In genomic region chr5:3543629-3544479, GRCm38 (mm10) we compare ENCODE assay signal across 7 mouse cellular contexts. TPM values are rescaled to one million over a fixed set of nuclear protein-coding genes. Genes with fewer than 3 reads are reported as not detected.
A peak's percentile ranks its signal among the peaks of the same experiment; 100 is the strongest.
DNase-seq lines count a peak whose midpoint lies in the region; ATAC-seq and TF ChIP-seq lines count a peak whose summit lies in the region.

Gene Fam133b, plus strand, starts transcription at chr5:3543833.

- WGBS in intestine, postnatal 0 days, result under 1% methylated on average over 78 of the region's 80 CpGs
- WGBS in midbrain, embryonic 12.5 days, result under 1% methylated on average over 68 of the region's 80 CpGs
- under 1% methylated on average over 75 of the region's 80 CpGs for WGBS in small intestine, adult 2 months

- H3K9me3 ChIP-seq in intestine, postnatal 0 days (ENCODE audit: control insufficient read depth), result no peaks in the 10 kb centered on the region
- H3K9me3 ChIP-seq in midbrain, embryonic 12.5 days, result no peaks in the 10 kb centered on the region

- H3K4me3 ChIP-seq in intestine, postnatal 0 days (ENCODE audit: low read depth, low read length), result peak within 1 kb of the TSS; percentile 85
- peak within 1 kb of the TSS; percentile 90 for H3K4me3 ChIP-seq in midbrain, embryonic 12.5 days
- H3K4me3 ChIP-seq in small intestine, adult 2 months (ENCODE audit: low read depth, low read length), result peak within 1 kb of the TSS; percentile 100

- H3K36me3 ChIP-seq in intestine, postnatal 0 days (ENCODE audit: control insufficient read depth, insufficient read depth), result peaks cover 4% of the 10 kb centered on the region; the same call in 1 of the 2 replicates
- H3K36me3 ChIP-seq in midbrain, embryonic 12.5 days, result peaks cover 4% of the 10 kb centered on the region; the same call in 1 of the 2 replicates
- no peaks in the 10 kb centered on the region for H3K36me3 ChIP-seq in small intestine, adult 2 months (ENCODE audit: control insufficient read depth, insufficient read depth, low read length)

- TF ChIP-seq CTCF in intestine, postnatal 0 days (IDR thresholded peaks at IDR 0.05; ENCODE audit: low read depth), result peak; percentile 98
- TF ChIP-seq CTCF in small intestine, adult 2 months (IDR thresholded peaks at IDR 0.05; ENCODE audit: extremely low read depth, insufficient read length, insufficient replicate concordance, low read depth, low read length), result peak; percentile 93

- TF ChIP-seq POLR2A in small intestine, adult 2 months (IDR thresholded peaks at IDR 0.05; ENCODE audit: low read depth, low read length), result peak; percentile 76

- H3K9ac ChIP-seq in intestine, postnatal 0 days (ENCODE audit: low read depth, low read length), result peak within 1 kb of the TSS; percentile 91
- peak within 1 kb of the TSS; percentile 87 for H3K9ac ChIP-seq in midbrain, embryonic 12.5 days (replicated peaks)

- intact Hi-C loops in left cerebral cortex, postnatal 4 days (cut with DNase I), result no loop called here

- peak within 1 kb of the TSS; percentile 84 for H3K27ac ChIP-seq in intestine, postnatal 0 days (ENCODE audit: low read depth, low read length)
- H3K27ac ChIP-seq in midbrain, embryonic 12.5 days (replicated peaks), result peak within 1 kb of the TSS; percentile 92
- H3K27ac ChIP-seq in small intestine, adult 2 months (ENCODE audit: insufficient read depth, low read depth, low read length), result peak within 1 kb of the TSS; percentile 77

- ATAC-seq in intestine, postnatal 0 days, result peak; percentile 95
- peak; percentile 97 for ATAC-seq in midbrain, embryonic 12.5 days (ENCODE audit: low FRiP score, low read depth)

- peak; percentile 97 for DNase-seq in adrenal gland, adult 2 months
- peak; percentile 90 for DNase-seq in embryo, embryonic 11.5 days (ENCODE audit: low read depth, low spot score)
- peak; percentile 98 to 99 for DNase-seq in gastrocnemius, postnatal 4 days (ENCODE audit: low spot score in 2 of 2)
- peak; percentile 97 for DNase-seq in left cerebral cortex, postnatal 4 days

- peak within 1 kb of the TSS; percentile 76 for H3K4me2 ChIP-seq in intestine, postnatal 0 days (replicated peaks; ENCODE audit: low read depth)
- H3K4me2 ChIP-seq in midbrain, embryonic 12.5 days (replicated peaks), result peak within 1 kb of the TSS; percentile 72

- H3K27me3 ChIP-seq in intestine, postnatal 0 days (replicated peaks; ENCODE audit: control insufficient read depth, insufficient read depth, low read length), result no peaks in the 10 kb centered on the region
- no peaks in the 10 kb centered on the region for H3K27me3 ChIP-seq in midbrain, embryonic 12.5 days
- no peaks in the 10 kb centered on the region for H3K27me3 ChIP-seq in small intestine, adult 2 months (ENCODE audit: control insufficient read depth, insufficient read depth, low read length)

- H3K4me1 ChIP-seq in intestine, postnatal 0 days (replicated peaks; ENCODE audit: control insufficient read depth, insufficient read depth, low read length), result peaks cover 4% of the 10 kb centered on the region; the same call in 1 of the 2 replicates
- H3K4me1 ChIP-seq in midbrain, embryonic 12.5 days, result peaks cover 13% of the 10 kb centered on the region
- H3K4me1 ChIP-seq in small intestine, adult 2 months (ENCODE audit: control insufficient read depth, insufficient read depth, insufficient read length, low read length), result peaks cover 7% of the 10 kb centered on the region

RNA-seq across cellular contexts. Expression of gene Fam133b, which starts in this region (rescaled TPM):
- total RNA-seq in adrenal gland, adult 2 months (2021), result 10 to 100 TPM; 26.7 to 31.9 TPM
- 2.9 and 3.5 TPM in 2 replicates for polyA plus RNA-seq in adrenal gland, adult 2 months (2012; rRNA removed)
- total RNA-seq in gastrocnemius, postnatal 4 days (2021), result 10 to 100 TPM; 26.9 to 33.7 TPM
- 14.9 and 15.8 TPM in 2 replicates for polyA plus RNA-seq in intestine, postnatal 0 days (2015; fragmentation: Nextera tagmentation; extraction: Ambion mirVana)
- 10 to 100 TPM; 42.1 to 50.1 TPM for total RNA-seq in left cerebral cortex, postnatal 4 days (2021)
- 36.4 and 39.4 TPM in 2 replicates for polyA plus RNA-seq in midbrain, embryonic 12.5 days (2016; fragmentation: Nextera tagmentation; extraction: Ambion mirVana)
- 0.72 and 1.7 TPM in 2 replicates for polyA plus RNA-seq in small intestine, adult 2 months (2012; rRNA removed)

Comparison
In these comparisons a context has a peak if more than half of its experiments do, and no peak if none do; other contexts are left out.
1. Peak in every context shown above with its lines: DNase-seq, ATAC-seq, H3K4me3 ChIP-seq and H3K27ac ChIP-seq.